In genomic region chr2:72555556-72555955, GRCm38 (mm10) we compare ENCODE assay signal across 20 mouse cellular contexts.
DNase-seq lines count a peak whose midpoint lies in the region; ATAC-seq and TF ChIP-seq lines count a peak whose summit lies in the region.
"Had no signal": no experiment of that assay in that cellular context is flagged by ENCODE, and none has a peak within 500 bp of the region (broad histone marks: within the 10 kb centered on the region; RNA-seq: fewer than 3 reads in every experiment).

No protein-coding gene starts in this region.

- no peaks in the 10 kb centered on the region for H3K27me3 ChIP-seq in forebrain, embryonic 13.5 days
- H3K27me3 ChIP-seq in forebrain, embryonic 10.5 days (ENCODE audit: poor library complexity, severe bottlenecking) = peaks cover 44% of the 10 kb centered on the region
- no peaks in the 10 kb centered on the region; the same call in 1 of the 2 replicates for H3K27me3 ChIP-seq in liver, adult 2 months (ENCODE audit: control insufficient read depth, insufficient read depth, low read length)
- H3K27me3 ChIP-seq in liver, postnatal 0 days (ENCODE audit: insufficient read depth, low read length) = no peaks in the 10 kb centered on the region
- H3K27me3 ChIP-seq in forebrain, postnatal 0 days (ENCODE audit: insufficient read depth, low read length) = no peaks in the 10 kb centered on the region
- no peaks in the 10 kb centered on the region for H3K27me3 ChIP-seq in hindbrain, embryonic 14.5 days (ENCODE audit: control insufficient read depth, insufficient read depth, low read length)
- H3K27me3 ChIP-seq: embryonic facial prominence, embryonic 15.5 days; heart, embryonic 12.5 days; hindbrain, embryonic 15.5 days had no signal

- peak overlapping the region; percentile 4; the same call in 1 of the 2 replicates for H3K27ac ChIP-seq in forebrain, embryonic 13.5 days
- H3K27ac ChIP-seq in forebrain, embryonic 10.5 days = no peak overlapping the region
- no peak overlapping the region; the same call in 1 of the 2 replicates for H3K27ac ChIP-seq in liver, adult 2 months (replicated peaks; ENCODE audit: insufficient read depth, low read depth, low read length)
- no peak overlapping the region for H3K27ac ChIP-seq in liver, postnatal 0 days (ENCODE audit: low read depth)
- no peak overlapping the region for H3K27ac ChIP-seq in forebrain, postnatal 0 days (ENCODE audit: low read depth, low read length)
- H3K27ac ChIP-seq in hindbrain, embryonic 14.5 days = no peak overlapping the region
- H3K27ac ChIP-seq: embryonic facial prominence, embryonic 15.5 days; hindbrain, embryonic 10.5 days; hindbrain, embryonic 15.5 days had no signal

- no peak overlapping the region for H3K9ac ChIP-seq in forebrain, embryonic 13.5 days
- H3K9ac ChIP-seq in liver, adult 2 months (ENCODE audit: low read depth, low read length) = no peak overlapping the region
- no peak overlapping the region for H3K9ac ChIP-seq in liver, postnatal 0 days (replicated peaks)
- H3K9ac ChIP-seq in forebrain, postnatal 0 days = no peak overlapping the region
- no peak overlapping the region for H3K9ac ChIP-seq in hindbrain, embryonic 14.5 days
- H3K9ac ChIP-seq: embryonic facial prominence, embryonic 15.5 days; heart, embryonic 12.5 days; hindbrain, embryonic 15.5 days had no signal

- no peak overlapping the region for H3K4me2 ChIP-seq in forebrain, embryonic 13.5 days
- no peak overlapping the region for H3K4me2 ChIP-seq in liver, postnatal 0 days (ENCODE audit: low read depth, low read length)
- no peak overlapping the region for H3K4me2 ChIP-seq in forebrain, postnatal 0 days (ENCODE audit: low read depth)
- H3K4me2 ChIP-seq in hindbrain, embryonic 14.5 days (replicated peaks) = no peak overlapping the region
- H3K4me2 ChIP-seq: embryonic facial prominence, embryonic 15.5 days; heart, embryonic 12.5 days; hindbrain, embryonic 15.5 days had no signal

- DNase-seq in forebrain, embryonic 10.5 days (ENCODE audit: extremely low spot score, low spot score) = no peak
- peak; percentile 13 for DNase-seq in liver, adult 2 months (ENCODE audit: extremely low read depth, low read depth, low spot score)
- DNase-seq in liver, postnatal 0 days = no peak
- DNase-seq in Muller cell, postnatal 12 days (ENCODE audit: inconsistent ontology term) = peak; percentile 43
- peak; percentile 46 for DNase-seq in forebrain, postnatal 0 days
- no peak for DNase-seq in hindbrain, embryonic 14.5 days (ENCODE audit: low spot score)
- DNase-seq: adrenal gland, adult 2 months; adrenal gland, postnatal 25 days; cerebellum, adult 8-10 months; cerebellum, postnatal 14 days; embryo, embryonic 11 days had no signal

- TF ChIP-seq CTCF in liver, adult 2 months (IDR thresholded peaks at IDR 0.05; ENCODE audit: low read depth, low read length) = no peak
- no peak for TF ChIP-seq CTCF in liver, postnatal 0 days (IDR thresholded peaks at IDR 0.05; ENCODE audit: low read depth)
- no peak for TF ChIP-seq CTCF in forebrain, postnatal 0 days (IDR thresholded peaks at IDR 0.05; ENCODE audit: low read depth)

- ATAC-seq in forebrain, embryonic 13.5 days = no peak
- ATAC-seq in liver, postnatal 0 days = no peak
- ATAC-seq in forebrain, postnatal 0 days = no peak; the same call in 1 of the 2 replicates
- ATAC-seq in hindbrain, embryonic 14.5 days (ENCODE audit: low FRiP score) = no peak
- ATAC-seq: activated CD4-positive, CD25-positive, alpha-beta regulatory T cell, adult 4 months; intestine, embryonic 16.5 days; Patski had no signal

- no peak for TF ChIP-seq EP300 in liver, postnatal 0 days (IDR thresholded peaks at IDR 0.05; ENCODE audit: low read depth)

- WGBS in forebrain, embryonic 13.5 days = 12% methylated on average over 6 of the region's 6 CpGs
- 54% methylated on average over 6 of the region's 6 CpGs for WGBS in forebrain, embryonic 10.5 days
- WGBS in liver, adult 2 months = 61% methylated on average over 6 of the region's 6 CpGs
- WGBS in liver, postnatal 0 days (ENCODE audit: insufficient replicate concordance) = 63% methylated on average over 6 of the region's 6 CpGs
- 9% methylated on average over 6 of the region's 6 CpGs for WGBS in forebrain, postnatal 0 days
- WGBS in hindbrain, embryonic 14.5 days = 58% methylated on average over 6 of the region's 6 CpGs

- H3K9me3 ChIP-seq in forebrain, embryonic 13.5 days (replicated peaks) = no peaks in the 10 kb centered on the region
- no peaks in the 10 kb centered on the region; the same call in 1 of the 2 replicates for H3K9me3 ChIP-seq in forebrain, embryonic 10.5 days
- H3K9me3 ChIP-seq in liver, postnatal 0 days (ENCODE audit: low read length) = no peaks in the 10 kb centered on the region
- H3K9me3 ChIP-seq in forebrain, postnatal 0 days (ENCODE audit: low read length) = no peaks in the 10 kb centered on the region
- 0 out of 2 replicates have a peak, but pooled peaks cover 3% of the 10 kb centered on the region for H3K9me3 ChIP-seq in hindbrain, embryonic 14.5 days (ENCODE audit: control insufficient read depth, low read length)
- H3K9me3 ChIP-seq: embryonic facial prominence, embryonic 15.5 days; hindbrain, embryonic 10.5 days; hindbrain, embryonic 15.5 days had no signal

- no peak for TF ChIP-seq POLR2A in liver, adult 2 months (IDR thresholded peaks at IDR 0.05; ENCODE audit: extremely low read depth, insufficient read depth, low read length)

- H3K4me3 ChIP-seq in forebrain, embryonic 13.5 days = no peak overlapping the region
- no peak overlapping the region for H3K4me3 ChIP-seq in forebrain, embryonic 10.5 days
- H3K4me3 ChIP-seq in liver, adult 2 months (ENCODE audit: insufficient read depth, low read depth, low read length) = no peak overlapping the region
- no peak overlapping the region for H3K4me3 ChIP-seq in liver, postnatal 0 days (ENCODE audit: low read depth, low read length)
- H3K4me3 ChIP-seq in forebrain, postnatal 0 days (ENCODE audit: low read depth, low read length) = no peak overlapping the region
- no peak overlapping the region for H3K4me3 ChIP-seq in hindbrain, embryonic 14.5 days (replicated peaks; ENCODE audit: low read length)
- H3K4me3 ChIP-seq: embryonic facial prominence, embryonic 15.5 days; erythroblast, embryonic 14.5 days; heart, embryonic 12.5 days; hindbrain, embryonic 10.5 days; hindbrain, embryonic 15.5 days had no signal

- H3K4me1 ChIP-seq in forebrain, embryonic 13.5 days = peaks cover 45% of the 10 kb centered on the region
- H3K4me1 ChIP-seq in forebrain, embryonic 10.5 days = peaks cover 47% of the 10 kb centered on the region
- no peaks in the 10 kb centered on the region for H3K4me1 ChIP-seq in liver, adult 2 months (ENCODE audit: control insufficient read depth, insufficient read depth, low read length)
- H3K4me1 ChIP-seq in liver, postnatal 0 days (ENCODE audit: insufficient read depth) = no peaks in the 10 kb centered on the region
- peaks cover 4% of the 10 kb centered on the region; the same call in 1 of the 2 replicates for H3K4me1 ChIP-seq in forebrain, postnatal 0 days (ENCODE audit: insufficient read depth)
- H3K4me1 ChIP-seq in hindbrain, embryonic 14.5 days (replicated peaks; ENCODE audit: control insufficient read depth, insufficient read depth, low read length) = peaks cover 9% of the 10 kb centered on the region; the same call in 1 of the 2 replicates

- no peaks in the 10 kb centered on the region for H3K79me2 ChIP-seq in liver, adult 2 months (ENCODE audit: control insufficient read depth, insufficient read depth, low read length)

- no peaks in the 10 kb centered on the region for H3K36me3 ChIP-seq in forebrain, embryonic 13.5 days (ENCODE audit: poor library complexity, severe bottlenecking)
- no peaks in the 10 kb centered on the region for H3K36me3 ChIP-seq in forebrain, embryonic 10.5 days (replicated peaks)
- H3K36me3 ChIP-seq in liver, adult 2 months (ENCODE audit: control insufficient read depth, insufficient read depth, low read length) = no peaks in the 10 kb centered on the region
- no peaks in the 10 kb centered on the region for H3K36me3 ChIP-seq in liver, postnatal 0 days (replicated peaks; ENCODE audit: insufficient read depth, low read length)
- H3K36me3 ChIP-seq in forebrain, postnatal 0 days (ENCODE audit: insufficient read depth) = no peaks in the 10 kb centered on the region
- H3K36me3 ChIP-seq in hindbrain, embryonic 14.5 days (replicated peaks; ENCODE audit: control insufficient read depth, insufficient read depth) = no peaks in the 10 kb centered on the region
- H3K36me3 ChIP-seq: embryonic facial prominence, embryonic 15.5 days; heart, embryonic 12.5 days; hindbrain, embryonic 10.5 days; hindbrain, embryonic 15.5 days had no signal

Comparison
In these comparisons a context has a peak if more than half of its experiments do, and no peak if none do; other contexts are left out.
1. DNase-seq: peak in liver, adult 2 months (single experiment), Muller cell, postnatal 12 days (single experiment) and forebrain, postnatal 0 days (single experiment); none in forebrain, embryonic 10.5 days (single experiment), liver, postnatal 0 days (single experiment) and hindbrain, embryonic 14.5 days (single experiment).